Mouse (Mus musculus): ENCODE measurements around the gene Fndc9. TPM values are rescaled to one million over a fixed set of nuclear protein-coding genes. Genes with fewer than 3 reads are reported as not detected.

The Fndc9 gene
- polyA plus RNA-seq, 1 experiment from 2014 or later = 0.03 TPM

- no peaks in the 10 kb centered on the region for H3K27me3 ChIP-seq
- H3K4me2 ChIP-seq = no peak overlapping the region
- WGBS (ENCODE audit: insufficient replicate concordance) = 76% methylated on average over 8 of the region's 8 CpGs
- H3K27ac ChIP-seq (replicated peaks) = no peak overlapping the region
- H3K9ac ChIP-seq = no peak overlapping the region
- H3K9me3 ChIP-seq (replicated peaks) = no peaks in the 10 kb centered on the region
- no peak overlapping the region for H3K4me3 ChIP-seq (replicated peaks)
- H3K4me1 ChIP-seq (replicated peaks) = no peaks in the 10 kb centered on the region
- ATAC-seq (ENCODE audit: insufficient read depth) = no peak
- H3K36me3 ChIP-seq (replicated peaks) = peaks cover 5% of the 10 kb centered on the region; the same call in 1 of the 2 replicates
Measured at GRCm38 (mm10) chr11:46276168-46276567, 40.8 kb downstream of the Fndc9 start.

DNA sequence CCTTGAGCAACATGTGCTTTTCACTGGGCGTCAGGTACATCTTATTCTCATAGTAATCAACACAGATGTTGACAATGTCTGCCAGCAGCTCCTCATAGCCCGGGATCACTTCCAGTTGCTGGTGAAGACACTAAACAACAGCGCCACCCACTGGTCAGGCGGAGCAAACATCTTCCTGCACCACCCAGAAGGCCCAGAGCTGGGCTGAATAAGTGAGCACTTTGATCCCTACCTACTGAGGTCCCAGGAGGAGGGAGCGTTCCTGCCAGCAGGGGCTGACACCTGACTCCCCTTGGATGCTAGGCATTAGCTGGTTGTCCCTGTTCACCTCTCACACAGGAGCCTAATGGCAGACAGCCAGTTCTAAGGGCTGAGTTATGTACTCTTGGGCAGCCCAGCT lies 41.4 kb downstream of the Fndc9 start:
- Histone ChIP-seq H3K4me1 (replicated peaks) (no peaks in the 10 kb centered on the region), H3K27ac (replicated peaks) (no peak overlapping the region), H3K27me3 (no peaks in the 10 kb centered on the region), H3K9ac (no peak overlapping the region), H3K4me2 (no peak overlapping the region), H3K9me3 (replicated peaks) (no peaks in the 10 kb centered on the region), H3K36me3 (replicated peaks) (peaks cover 5% of the 10 kb centered on the region; the same call in 1 of the 2 replicates), H3K4me3 (replicated peaks) (no peak overlapping the region)
- WGBS (ENCODE audit: insufficient replicate concordance) = 34% methylated on average over 5 of the region's 5 CpGs
- no peak for ATAC-seq (ENCODE audit: insufficient read depth)

GRCm38 (mm10) chr11:46278140-46278539 lies 42.8 kb downstream of the Fndc9 start:
- WGBS (ENCODE audit: insufficient replicate concordance) = 70% methylated on average over 5 of the region's 5 CpGs
- no peaks in the 10 kb centered on the region for H3K9me3 ChIP-seq (replicated peaks)
- H3K36me3 ChIP-seq (replicated peaks) = peaks cover 5% of the 10 kb centered on the region; the same call in 1 of the 2 replicates
- no peak overlapping the region for H3K27ac ChIP-seq (replicated peaks)
- H3K9ac ChIP-seq = no peak overlapping the region
- H3K4me3 ChIP-seq (replicated peaks) = no peak overlapping the region
- H3K4me2 ChIP-seq = no peak overlapping the region
- H3K27me3 ChIP-seq = no peaks in the 10 kb centered on the region
- ATAC-seq (ENCODE audit: insufficient read depth) = no peak
- no peaks in the 10 kb centered on the region for H3K4me1 ChIP-seq (replicated peaks)

- H3K4me2 ChIP-seq = no peak overlapping the region
- H3K9ac ChIP-seq = no peak overlapping the region
- peaks cover 5% of the 10 kb centered on the region; the same call in 1 of the 2 replicates for H3K36me3 ChIP-seq (replicated peaks)
- H3K27me3 ChIP-seq = no peaks in the 10 kb centered on the region
- no peak for ATAC-seq (ENCODE audit: insufficient read depth)
- H3K4me1 ChIP-seq (replicated peaks) = no peaks in the 10 kb centered on the region
- H3K9me3 ChIP-seq (replicated peaks) = no peaks in the 10 kb centered on the region
- H3K4me3 ChIP-seq (replicated peaks) = no peak overlapping the region
- 76% methylated on average over 12 of the region's 12 CpGs for WGBS (ENCODE audit: insufficient replicate concordance)
- no peak overlapping the region for H3K27ac ChIP-seq (replicated peaks)
Measured at GRCm38 (mm10) chr11:46278709-46279108, 43.4 kb downstream of the Fndc9 start.

- H3K36me3 ChIP-seq (replicated peaks) = 0 out of 2 replicates have a peak, but pooled peaks cover 5% of the 10 kb centered on the region
- no peaks in the 10 kb centered on the region for H3K4me1 ChIP-seq (replicated peaks)
- no peak overlapping the region for H3K4me3 ChIP-seq (replicated peaks)
- H3K9me3 ChIP-seq (replicated peaks) = no peaks in the 10 kb centered on the region
- 70% methylated on average over 5 of the region's 5 CpGs for WGBS (ENCODE audit: insufficient replicate concordance)
- no peaks in the 10 kb centered on the region for H3K27me3 ChIP-seq
- H3K4me2 ChIP-seq = no peak overlapping the region
- H3K9ac ChIP-seq = no peak overlapping the region
- no peak overlapping the region for H3K27ac ChIP-seq (replicated peaks)
- ATAC-seq (ENCODE audit: insufficient read depth) = no peak
Measured at GRCm38 (mm10) chr11:46282612-46283011, 47.3 kb downstream of the Fndc9 start.

GRCm38 (mm10) chr11:46283800-46284199 lies 48.5 kb downstream of the Fndc9 start:
- WGBS (ENCODE audit: insufficient replicate concordance) = 78% methylated on average over 6 of the region's 6 CpGs
- no peak overlapping the region for H3K4me3 ChIP-seq (replicated peaks)
- no peak for ATAC-seq (ENCODE audit: insufficient read depth)
- no peaks in the 10 kb centered on the region for H3K9me3 ChIP-seq (replicated peaks)
- no peak overlapping the region for H3K27ac ChIP-seq (replicated peaks)
- H3K4me1 ChIP-seq (replicated peaks) = no peaks in the 10 kb centered on the region
- no peak overlapping the region for H3K9ac ChIP-seq
- 0 out of 2 replicates have a peak, but pooled peaks cover 4% of the 10 kb centered on the region for H3K36me3 ChIP-seq (replicated peaks)
- H3K4me2 ChIP-seq = no peak overlapping the region
- no peaks in the 10 kb centered on the region for H3K27me3 ChIP-seq

DNA sequence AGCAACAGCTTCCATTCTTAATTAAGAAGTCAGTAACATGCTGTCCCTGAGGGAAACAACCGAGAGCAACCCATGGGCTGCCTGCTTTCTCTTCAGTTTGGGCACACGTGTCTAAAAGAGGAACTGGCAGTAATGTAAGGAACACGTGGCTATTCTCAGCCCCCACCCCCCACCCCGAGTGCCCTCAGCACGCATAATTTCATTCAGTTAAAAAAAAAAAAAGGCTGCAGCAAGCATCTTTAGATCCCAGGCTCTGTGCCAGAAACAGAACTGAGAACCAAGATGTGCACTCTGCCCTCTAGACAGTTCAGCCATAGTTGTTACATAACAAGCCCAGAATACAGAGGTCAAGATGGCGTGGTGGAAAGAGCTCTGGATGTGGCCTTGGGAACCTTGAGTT lies 51.5 kb downstream of the Fndc9 start:
- ATAC-seq (ENCODE audit: insufficient read depth) = no peak
- WGBS (ENCODE audit: insufficient replicate concordance) = 17% methylated on average over 6 of the region's 6 CpGs

DNA sequence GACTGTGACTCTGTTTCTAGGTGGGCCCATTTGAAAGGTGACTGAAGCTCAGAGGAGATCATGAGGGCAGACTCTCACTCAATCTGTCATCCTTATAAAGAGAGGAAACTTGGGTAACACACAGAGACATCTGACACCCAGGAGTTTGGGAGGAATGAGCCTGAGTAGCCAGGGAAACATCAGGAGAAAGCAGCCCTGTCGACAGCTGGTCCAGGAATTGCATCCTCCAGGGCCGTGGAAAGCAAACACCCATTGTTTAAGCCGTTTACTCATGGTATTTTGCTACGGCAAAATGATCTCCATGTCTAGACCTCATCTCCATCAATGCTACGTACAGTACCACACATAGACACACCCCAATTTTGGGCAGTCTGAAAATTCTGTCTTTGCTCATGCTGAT lies 52.8 kb downstream of the Fndc9 start:
- WGBS (ENCODE audit: insufficient replicate concordance) = 65% methylated on average over 5 of the region's 5 CpGs
- Histone ChIP-seq H3K9me3 (replicated peaks) (no peaks in the 10 kb centered on the region), H3K4me3 (replicated peaks) (no peak overlapping the region), H3K4me2 (no peak overlapping the region), H3K27ac (replicated peaks) (no peak overlapping the region), H3K4me1 (replicated peaks) (no peaks in the 10 kb centered on the region), H3K36me3 (replicated peaks) (no peaks in the 10 kb centered on the region), H3K27me3 (no peaks in the 10 kb centered on the region), H3K9ac (no peak overlapping the region)
- no peak for ATAC-seq (ENCODE audit: insufficient read depth)

More for the DNA sequence above, 51.5 kb downstream of the Fndc9 start:
- no peak overlapping the region for H3K9ac ChIP-seq
- no peak overlapping the region for H3K4me2 ChIP-seq
- no peak overlapping the region for H3K4me3 ChIP-seq (replicated peaks)
- H3K9me3 ChIP-seq (replicated peaks) = no peaks in the 10 kb centered on the region
- no peak overlapping the region for H3K27ac ChIP-seq (replicated peaks)
- H3K27me3 ChIP-seq = no peaks in the 10 kb centered on the region
- H3K36me3 ChIP-seq (replicated peaks) = no peaks in the 10 kb centered on the region
- H3K4me1 ChIP-seq (replicated peaks) = no peaks in the 10 kb centered on the region

- Histone ChIP-seq H3K4me3 (replicated peaks) (no peak overlapping the region), H3K27me3 (no peaks in the 10 kb centered on the region), H3K4me2 (no peak overlapping the region), H3K36me3 (replicated peaks) (no peaks in the 10 kb centered on the region), H3K9me3 (replicated peaks) (no peaks in the 10 kb centered on the region), H3K9ac (no peak overlapping the region), H3K4me1 (replicated peaks) (no peaks in the 10 kb centered on the region), H3K27ac (replicated peaks) (no peak overlapping the region)
- WGBS (ENCODE audit: insufficient replicate concordance) = 74% methylated on average over 4 of the region's 4 CpGs
- no peak for ATAC-seq (ENCODE audit: insufficient read depth)
Measured at GRCm38 (mm10) chr11:46289022-46289421, 53.7 kb downstream of the Fndc9 start.

Other genes with a start within 250 kb of the Fndc9 start
- gene Gm12166, start 183.2 kb upstream of the Fndc9 start, polyA plus RNA-seq (2015; fragmentation: Nextera tagmentation; extraction: Ambion mirVana) = 3.4 TPM in 2 replicates
- 0.93 and 0.98 TPM in 2 replicates for gene Adam19, start 179.5 kb upstream of the Fndc9 start, polyA plus RNA-seq (2015; fragmentation: Nextera tagmentation; extraction: Ambion mirVana)
- 0.03 and 0.15 TPM in 2 replicates for gene Nipal4, start 69.0 kb upstream of the Fndc9 start, polyA plus RNA-seq (2015; fragmentation: Nextera tagmentation; extraction: Ambion mirVana)
- gene Cyfip2, start 77.3 kb downstream of the Fndc9 start, polyA plus RNA-seq (2015; fragmentation: Nextera tagmentation; extraction: Ambion mirVana) = 4.0 and 4.9 TPM in 2 replicates
- 0.08 and 0.16 TPM in 2 replicates for gene Itk, start 154.0 kb downstream of the Fndc9 start, polyA plus RNA-seq (2015; fragmentation: Nextera tagmentation; extraction: Ambion mirVana)
- not detected in 2 replicates for gene Fam71b, start 161.0 kb downstream of the Fndc9 start, polyA plus RNA-seq (2015; fragmentation: Nextera tagmentation; extraction: Ambion mirVana)
- gene Med7, start 201.4 kb downstream of the Fndc9 start, polyA plus RNA-seq (2015; fragmentation: Nextera tagmentation; extraction: Ambion mirVana) = 48.2 and 53.4 TPM in 2 replicates
- 0.15 and 0.20 TPM in 2 replicates for gene Havcr2, start 219.4 kb downstream of the Fndc9 start, polyA plus RNA-seq (2015; fragmentation: Nextera tagmentation; extraction: Ambion mirVana)